Mouse (Mus musculus): ENCODE measurements around the gene Kcnmb4. TPM values are rescaled to one million over a fixed set of nuclear protein-coding genes. Genes with fewer than 3 reads are reported as not detected.
A peak's percentile ranks its signal among the peaks of the same experiment; 100 is the strongest.

Gene Kcnmb4
- total RNA-seq (2021) = under 1 TPM; 0.23 to 0.28 TPM
- long read RNA-seq, experiment 1 = 0 reads
- long read RNA-seq, experiment 2 = 0 reads

DNA sequence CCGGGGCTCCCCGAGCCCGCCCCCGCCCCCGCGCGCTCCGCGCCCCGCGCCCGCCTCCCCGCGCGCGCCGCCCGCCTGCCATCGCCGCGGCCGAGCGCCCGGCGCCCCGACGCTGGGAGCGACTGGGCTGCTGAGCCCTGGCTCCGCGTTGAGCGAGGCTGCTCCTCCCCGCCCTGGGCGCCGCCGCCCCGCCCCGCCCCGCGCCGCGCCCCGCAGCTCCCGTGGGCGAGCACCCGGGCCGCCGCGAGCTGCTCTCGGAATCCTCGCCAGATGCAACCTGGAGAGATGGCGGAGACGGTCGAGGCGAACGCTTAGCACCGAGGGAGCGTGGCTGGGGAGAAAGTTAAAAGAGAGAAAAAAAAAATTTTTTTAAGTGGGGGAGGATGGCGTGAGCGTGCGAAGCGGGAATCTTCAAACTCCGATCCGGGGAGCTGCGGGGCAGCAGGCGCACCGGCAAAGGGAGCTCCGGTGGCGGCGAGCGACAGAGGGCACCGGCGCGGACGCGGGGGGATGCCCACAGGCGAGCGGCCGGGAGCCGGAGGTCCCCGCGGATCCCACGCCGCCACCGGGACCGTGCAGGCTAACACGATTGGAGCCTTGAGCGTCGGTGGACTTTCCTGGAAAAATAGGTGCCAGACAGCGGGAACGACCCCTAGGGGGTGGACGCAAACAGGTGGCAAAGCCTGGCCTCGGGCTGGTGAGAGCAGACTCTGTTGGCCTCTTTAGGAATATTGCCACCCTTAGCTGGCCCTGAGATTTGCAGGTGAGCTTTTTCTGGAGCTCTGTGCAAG, at the start of gene Kcnmb4:
Gene Kcnmb4, minus strand, starts transcription at position 120 of the 791 bp plus-strand sequence.
- Histone ChIP-seq H3K4me3 (peak within 1 kb of the TSS; percentile 76), H3K27ac (no peak within 1 kb of the TSS)
- no peak for TF ChIP-seq CTCF (IDR thresholded peaks at IDR 0.05)
- intact Hi-C loops (cut with DNase I) = loop anchor here (10.0 kb wide), 1 partner anchor 139 kb away; no protein-coding TSS in a partner anchor
- DNase-seq = peak; percentile 55

DNA sequence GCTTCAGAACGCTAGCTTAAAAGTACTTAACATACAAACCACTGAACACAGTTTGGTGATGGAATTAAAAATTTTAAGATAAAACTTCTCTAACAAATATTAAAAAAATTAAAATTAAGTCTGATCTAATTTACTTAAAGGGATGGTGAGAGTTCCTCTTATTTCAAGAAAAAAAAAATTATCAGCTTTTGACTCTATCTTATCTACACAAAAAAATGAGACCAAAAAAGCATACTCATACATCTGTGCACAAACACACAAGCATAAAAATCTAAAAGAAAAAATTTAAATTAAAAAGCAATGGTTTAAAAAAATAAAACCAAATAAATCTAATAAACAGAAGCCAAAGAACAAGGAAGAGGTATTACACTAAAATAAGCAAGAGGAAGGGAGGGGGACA, 45.9 kb upstream of the Kcnmb4 start:
- Histone ChIP-seq H3K4me3 (no peak overlapping the region), H3K27ac (no peak overlapping the region)
- DNase-seq = no peak
- TF ChIP-seq CTCF (IDR thresholded peaks at IDR 0.05) = no peak
- intact Hi-C loops (cut with DNase I) = no loop called here

DNA sequence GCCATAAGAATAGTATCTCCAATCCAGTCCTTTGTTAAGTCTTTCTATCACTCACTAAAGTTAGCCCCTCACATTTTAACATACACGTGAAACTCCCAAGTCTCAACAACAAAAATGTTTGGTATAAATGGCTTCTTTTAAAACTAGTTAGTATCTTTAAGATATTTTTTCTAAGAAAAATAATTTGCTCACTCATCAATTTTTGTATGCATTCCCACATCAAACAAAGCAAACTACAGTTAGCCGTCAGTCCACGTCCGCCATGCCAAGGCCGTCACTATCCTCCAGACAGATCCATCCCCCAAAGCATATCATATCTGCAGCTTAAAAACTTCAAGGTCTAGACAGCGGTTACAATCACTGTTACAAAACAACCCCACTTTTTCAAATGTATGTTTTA, 41.9 kb upstream of the Kcnmb4 start:
- DNase-seq = no peak
- TF ChIP-seq CTCF (IDR thresholded peaks at IDR 0.05) = no peak
- intact Hi-C loops (cut with DNase I) = no loop called here
- Histone ChIP-seq H3K4me3 (no peak overlapping the region), H3K27ac (no peak overlapping the region)

DNA sequence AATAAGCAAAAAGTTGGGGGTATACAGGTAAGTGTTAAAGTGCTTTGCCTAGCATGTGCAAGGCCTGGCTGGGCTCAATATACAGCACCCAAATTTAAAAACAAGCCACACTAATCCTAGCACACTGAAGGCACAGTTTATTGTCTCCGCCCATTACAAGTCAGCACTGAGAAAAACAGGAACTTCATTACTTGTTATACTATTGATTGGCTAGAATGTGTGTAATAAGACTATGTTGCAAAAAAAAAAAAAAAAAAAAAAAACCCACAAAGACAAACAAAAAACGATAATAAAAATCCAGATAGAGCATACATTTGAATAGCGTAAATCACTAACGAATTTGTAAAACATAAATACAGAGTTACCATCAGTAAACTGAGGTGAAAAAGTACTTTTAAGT, 41.5 kb upstream of the Kcnmb4 start:
- no peak overlapping the region for H3K4me3 ChIP-seq
- no peak for DNase-seq
- no peak for TF ChIP-seq CTCF (IDR thresholded peaks at IDR 0.05)
- intact Hi-C loops (cut with DNase I) = no loop called here
- H3K27ac ChIP-seq = no peak overlapping the region

DNA sequence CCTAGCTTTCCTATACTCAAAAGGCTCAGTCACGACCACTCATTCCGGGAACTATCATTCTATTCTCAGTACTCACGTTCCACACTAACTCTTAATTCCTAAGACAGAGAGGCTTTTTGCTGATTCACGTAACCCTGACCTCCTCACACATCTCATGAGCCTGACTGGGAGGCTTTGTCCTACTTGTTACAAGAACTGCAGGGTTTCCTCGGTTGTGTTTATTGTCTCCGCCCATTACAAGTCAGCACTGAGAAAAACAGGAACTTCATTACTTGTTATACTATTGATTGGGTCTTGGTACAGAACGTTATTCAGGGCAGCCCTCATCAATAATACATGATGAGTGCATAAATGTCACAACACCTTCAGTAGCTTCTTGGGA, 39.6 kb upstream of the Kcnmb4 start:
- intact Hi-C loops (cut with DNase I) = no loop called here
- no peak for TF ChIP-seq CTCF (IDR thresholded peaks at IDR 0.05)
- Histone ChIP-seq H3K4me3 (no peak overlapping the region), H3K27ac (no peak overlapping the region)
- no peak for DNase-seq

DNA sequence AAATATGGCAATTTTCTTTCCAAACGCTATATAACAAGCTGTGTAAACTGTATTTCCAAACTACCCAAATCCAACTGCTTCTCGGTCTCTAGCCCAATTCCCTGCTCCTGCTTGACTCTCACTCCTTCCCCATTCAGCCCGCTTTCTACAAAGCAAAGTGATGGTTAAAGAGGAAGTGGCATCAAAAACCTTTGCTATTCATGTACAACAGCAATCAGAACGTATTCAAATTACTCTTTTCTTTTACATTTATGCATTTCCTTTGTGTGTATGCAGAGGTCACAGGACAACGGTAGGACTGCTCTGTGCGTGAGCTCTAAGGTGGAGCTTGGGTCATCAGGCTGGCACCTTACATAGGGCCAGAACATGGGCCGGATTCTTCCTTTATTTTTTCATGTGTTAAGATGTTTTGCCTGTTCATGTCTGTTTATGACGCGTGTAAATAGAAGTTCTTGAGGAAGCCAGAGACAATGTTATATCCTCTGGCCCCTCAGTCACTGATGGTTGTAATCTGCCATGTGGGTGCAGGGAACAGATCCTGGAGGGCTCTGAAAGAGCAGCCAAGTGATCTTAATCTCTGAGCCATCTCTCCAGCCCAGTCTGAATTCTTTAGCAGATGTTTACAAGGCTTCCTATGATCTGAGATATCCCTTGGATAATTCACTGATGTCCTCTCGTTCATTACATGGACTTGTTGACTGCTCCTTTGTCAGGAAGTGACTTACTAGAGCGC, 39.0 kb upstream of the Kcnmb4 start:
- TF ChIP-seq CTCF (IDR thresholded peaks at IDR 0.05) = no peak
- Histone ChIP-seq H3K4me3 (no peak overlapping the region), H3K27ac (no peak overlapping the region)
- intact Hi-C loops (cut with DNase I) = no loop called here
- DNase-seq = no peak

DNA sequence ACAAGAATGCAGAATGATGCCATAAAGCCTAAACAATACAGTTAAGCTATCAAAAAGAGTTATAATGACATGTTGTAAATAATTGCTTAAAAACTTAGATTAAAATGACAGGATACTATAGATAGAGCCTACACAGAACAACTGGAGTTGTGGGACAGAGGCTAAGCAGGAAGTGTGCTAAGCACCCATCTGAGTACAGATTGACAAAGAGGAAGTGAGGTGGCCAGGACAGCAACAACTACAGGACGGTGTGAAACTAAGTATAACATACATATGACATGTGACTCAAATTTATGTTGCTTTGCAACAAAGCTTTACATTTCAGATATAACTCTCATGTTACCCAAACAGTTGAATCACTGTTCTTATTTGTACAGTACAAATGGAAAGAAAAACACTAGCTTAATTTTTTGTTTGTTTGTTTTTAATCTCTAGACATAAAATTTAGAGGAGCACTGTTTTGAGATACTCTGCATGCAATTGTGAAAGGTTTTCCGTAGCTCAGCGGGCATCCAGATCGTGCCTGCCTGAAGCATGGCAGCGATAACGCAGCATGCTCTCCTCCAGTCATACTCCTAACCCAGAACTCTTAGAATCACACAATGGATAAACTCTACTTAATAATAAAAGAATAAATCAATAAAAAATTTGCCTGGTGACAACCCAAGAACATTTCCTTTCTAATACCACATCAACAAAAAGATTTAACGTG, 31.8 kb upstream of the Kcnmb4 start:
- Histone ChIP-seq H3K4me3 (no peak overlapping the region), H3K27ac (no peak overlapping the region)
- DNase-seq = no peak
- intact Hi-C loops (cut with DNase I) = no loop called here
- TF ChIP-seq CTCF (IDR thresholded peaks at IDR 0.05) = no peak

DNA sequence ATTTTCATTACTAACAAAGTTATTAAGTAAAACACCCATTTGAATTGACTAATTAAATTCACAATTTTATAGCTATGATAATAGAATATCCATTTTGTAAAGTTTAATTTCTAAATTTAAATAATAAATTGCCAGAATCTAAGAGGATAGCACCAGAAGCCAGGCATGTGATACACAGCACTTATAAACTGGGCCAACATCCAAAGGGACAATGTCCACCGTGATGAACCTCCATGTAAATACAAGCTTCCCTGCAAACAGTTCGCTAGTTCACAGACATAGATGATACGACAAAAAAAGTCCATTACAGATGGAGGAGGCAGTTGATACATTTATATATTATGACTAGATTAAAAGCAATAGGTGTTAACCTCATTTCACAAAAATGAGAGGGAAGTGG, 19.1 kb upstream of the Kcnmb4 start:
- no peak for DNase-seq
- H3K27ac ChIP-seq = no peak overlapping the region
- TF ChIP-seq CTCF (IDR thresholded peaks at IDR 0.05) = no peak
- intact Hi-C loops (cut with DNase I) = loop anchor here (10.0 kb wide), 1 partner anchor 862 kb away; no protein-coding TSS in a partner anchor
- no peak overlapping the region for H3K4me3 ChIP-seq

DNA sequence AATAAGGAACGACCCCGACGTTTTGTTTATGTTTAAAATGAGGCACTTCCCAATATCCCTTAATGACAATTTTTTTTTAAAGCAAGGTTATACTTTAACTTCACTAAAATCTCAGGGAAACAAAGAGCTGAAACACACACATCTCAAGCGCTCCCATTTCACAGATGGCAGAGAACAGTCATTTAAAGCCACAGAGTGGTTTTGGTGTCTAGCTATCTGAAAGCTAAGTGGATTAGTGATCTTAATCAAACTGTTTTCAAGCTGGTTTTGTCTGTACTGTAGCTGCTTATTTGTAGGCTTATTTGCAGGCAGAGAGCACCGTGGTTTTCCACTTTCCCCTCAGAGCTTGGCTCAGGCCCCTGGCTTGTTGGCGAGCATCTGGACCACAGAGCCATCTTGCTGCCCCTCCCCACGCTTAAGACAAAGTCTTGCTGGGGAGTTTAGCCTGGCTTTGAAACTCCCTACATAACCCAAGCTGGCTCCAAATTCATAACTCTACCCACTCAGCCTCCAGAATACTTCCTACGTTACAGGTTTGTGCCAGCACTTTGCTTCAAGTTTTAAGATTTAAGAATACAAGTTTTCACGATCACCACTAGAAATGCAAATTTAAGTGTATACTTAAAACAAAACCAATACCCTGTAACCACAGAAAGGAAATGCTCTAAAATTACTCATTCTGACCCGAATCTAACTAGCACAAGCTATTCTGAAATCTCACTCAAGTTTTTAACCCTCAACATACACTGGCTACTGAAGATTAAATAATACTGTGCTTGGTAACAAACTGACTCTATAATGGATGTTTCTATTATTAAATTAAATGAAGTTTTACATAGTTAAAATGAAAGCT, 13.4 kb upstream of the Kcnmb4 start:
- Histone ChIP-seq H3K4me3 (no peak overlapping the region), H3K27ac (no peak overlapping the region)
- TF ChIP-seq CTCF (IDR thresholded peaks at IDR 0.05) = no peak
- no peak for DNase-seq
- intact Hi-C loops (cut with DNase I) = no loop called here

DNA sequence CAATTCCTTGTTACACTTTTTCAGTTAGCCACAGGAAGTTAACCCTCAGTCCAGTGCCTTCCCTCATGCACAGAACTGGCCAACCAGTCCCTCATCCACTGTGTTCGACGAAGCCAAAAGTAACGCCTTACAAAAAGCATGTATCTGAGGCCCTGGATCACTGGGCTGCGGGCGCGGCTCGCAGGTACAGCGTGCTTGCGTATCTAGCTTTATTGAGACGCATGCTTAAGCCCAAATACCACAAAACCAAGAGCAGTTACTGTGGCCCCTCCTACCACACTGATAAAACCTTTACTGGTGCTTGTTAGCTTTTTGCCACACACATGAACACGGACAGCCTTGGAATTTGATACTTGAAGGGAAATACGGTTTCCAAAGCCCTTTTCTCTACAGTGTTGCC, 8.2 kb upstream of the Kcnmb4 start:
- DNase-seq = no peak
- TF ChIP-seq CTCF (IDR thresholded peaks at IDR 0.05) = no peak
- intact Hi-C loops (cut with DNase I) = no loop called here
- no peak overlapping the region for H3K4me3 ChIP-seq
- H3K27ac ChIP-seq = no peak overlapping the region

DNA sequence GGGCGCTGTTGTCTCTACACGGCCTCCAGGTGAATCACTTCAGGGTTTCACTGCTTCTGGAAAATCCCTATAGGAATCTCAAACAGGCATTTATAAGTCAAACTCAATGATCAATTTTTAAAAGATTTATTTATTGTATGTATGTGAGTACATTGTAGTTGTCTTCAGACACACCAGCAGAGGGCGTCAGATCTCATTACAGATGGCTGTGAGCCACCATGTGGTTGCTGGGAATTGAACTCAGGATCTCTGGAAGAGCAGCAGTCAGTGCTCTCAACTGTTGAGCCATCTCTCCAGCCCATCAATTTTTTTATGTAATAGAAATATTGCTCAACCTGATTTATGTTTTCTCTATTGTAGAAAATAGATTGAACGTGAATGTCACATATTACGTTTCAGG, 7.3 kb upstream of the Kcnmb4 start:
- DNase-seq = no peak
- intact Hi-C loops (cut with DNase I) = no loop called here
- peak; percentile 28; the same call in 1 of the 2 replicates for TF ChIP-seq CTCF (IDR thresholded peaks at IDR 0.05)
- no peak overlapping the region for H3K4me3 ChIP-seq
- H3K27ac ChIP-seq = no peak overlapping the region

DNA sequence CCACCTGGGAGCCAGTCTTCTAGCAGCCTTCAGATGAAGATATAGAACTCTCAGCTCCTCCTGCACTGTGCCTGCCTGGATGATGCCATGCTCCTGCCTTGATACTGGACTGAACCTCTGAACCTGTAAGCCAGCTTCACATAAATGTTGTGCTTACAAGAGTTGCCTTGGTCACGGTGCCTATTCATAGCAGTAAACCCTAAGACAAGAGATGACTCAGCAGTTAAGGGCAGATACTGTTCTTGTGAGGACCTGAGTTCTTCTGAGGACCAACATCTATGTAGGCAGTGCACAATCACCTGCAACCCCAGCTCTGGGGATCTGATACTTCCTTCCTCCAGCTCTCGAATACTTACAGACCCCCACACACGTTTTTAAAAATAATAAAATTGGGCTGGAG, 2.9 kb upstream of the Kcnmb4 start:
- no peak for DNase-seq
- no peak overlapping the region for H3K27ac ChIP-seq
- no peak overlapping the region for H3K4me3 ChIP-seq
- TF ChIP-seq CTCF (IDR thresholded peaks at IDR 0.05) = no peak
- intact Hi-C loops (cut with DNase I) = loop anchor here (10.0 kb wide), 1 partner anchor 142 kb away; no protein-coding TSS in a partner anchor

All from gastrocnemius, adult 2 months (tissue).